Mouse (Mus musculus) frontal cortex, adult 2 months (tissue): ENCODE measurements around the gene Pitpnm2. TPM values are rescaled to one million over a fixed set of nuclear protein-coding genes. Genes with fewer than 3 reads are reported as not detected.
"Not testable (repeated sequence)": the region's sequence is repeated elsewhere in the genome, so short reads cannot be mapped to it uniquely, and the experiment has no call there.

Experiments used
- DNase-seq, 2 experiments: peaks; one replicate each; pipeline ENCODE4 v3.0.0; 2022; ENCODE audit warnings: low spot score in 1 of 2; ENCODE audit errors: extremely low spot score in 1 of 2
- polyA plus RNA-seq: library from polyadenylated mRNA; depleted of rRNA; stranded (reverse); fragments of >200 nt; gene quantifications from 2 replicates; pipeline ENCODE4 v1.2.3, GENCODE M21; 2012

The Pitpnm2 gene
- polyA plus RNA-seq, 1 experiment, result 195 TPM

GRCm38 (mm10) chr5:124223574-124223973, 26.0 kb downstream of the Pitpnm2 start:
- no peak for DNase-seq

GRCm38 (mm10) chr5:124222696-124223095, 26.9 kb downstream of the Pitpnm2 start:
- no peak for DNase-seq

GRCm38 (mm10) chr5:124221736-124222040, 27.9 kb downstream of the Pitpnm2 start:
- no peak for DNase-seq

- peak; percentile 94 for DNase-seq
These were observed 28.4 kb downstream of the Pitpnm2 start for GRCm38 (mm10) chr5:124221037-124221735.

- no peak for DNase-seq
These were observed 29.0 kb downstream of the Pitpnm2 start for GRCm38 (mm10) chr5:124220551-124220950.

GRCm38 (mm10) chr5:124219431-124219830, 30.1 kb downstream of the Pitpnm2 start:
- no peak for DNase-seq

- no peak for DNase-seq
These were observed 30.6 kb downstream of the Pitpnm2 start for GRCm38 (mm10) chr5:124218986-124219385.

- DNase-seq, result peak; percentile 81 to 90
These were observed 31.9 kb downstream of the Pitpnm2 start for GRCm38 (mm10) chr5:124217566-124218249.

- not testable (repeated sequence) for DNase-seq
These were observed 32.5 kb downstream of the Pitpnm2 start for GRCm38 (mm10) chr5:124217092-124217491.

- DNase-seq, result no peak
These were observed 33.2 kb downstream of the Pitpnm2 start for GRCm38 (mm10) chr5:124216403-124216802.

GRCm38 (mm10) chr5:124215647-124216046, 33.9 kb downstream of the Pitpnm2 start:
- DNase-seq, result no peak

GRCm38 (mm10) chr5:124214516-124215145, 34.9 kb downstream of the Pitpnm2 start:
- no peak for DNase-seq

GRCm38 (mm10) chr5:124213588-124214469, 35.7 kb downstream of the Pitpnm2 start:
- DNase-seq, result no peak

- no peak for DNase-seq
These were observed 37.9 kb downstream of the Pitpnm2 start for GRCm38 (mm10) chr5:124211669-124212068.

GRCm38 (mm10) chr5:124211234-124211633, 38.3 kb downstream of the Pitpnm2 start:
- DNase-seq, result no peak

GRCm38 (mm10) chr5:124210281-124211016, 39.1 kb downstream of the Pitpnm2 start:
- DNase-seq, result no peak

- no peak for DNase-seq
These were observed 39.7 kb downstream of the Pitpnm2 start for GRCm38 (mm10) chr5:124209850-124210249.

GRCm38 (mm10) chr5:124208030-124208429, 41.5 kb downstream of the Pitpnm2 start:
- no peak for DNase-seq

GRCm38 (mm10) chr5:124206481-124207038, 43.0 kb downstream of the Pitpnm2 start:
- no peak for DNase-seq
